Mouse (Mus musculus): Measurements from ENCODE around the gene Pde1c. TPM values are rescaled to one million over a fixed set of nuclear protein-coding genes. Genes with fewer than 3 reads are reported as not detected.

The Pde1c gene
- total and polyA plus RNA-seq, 2 experiments: 0.37 TPM; not detected in 1

DNA sequence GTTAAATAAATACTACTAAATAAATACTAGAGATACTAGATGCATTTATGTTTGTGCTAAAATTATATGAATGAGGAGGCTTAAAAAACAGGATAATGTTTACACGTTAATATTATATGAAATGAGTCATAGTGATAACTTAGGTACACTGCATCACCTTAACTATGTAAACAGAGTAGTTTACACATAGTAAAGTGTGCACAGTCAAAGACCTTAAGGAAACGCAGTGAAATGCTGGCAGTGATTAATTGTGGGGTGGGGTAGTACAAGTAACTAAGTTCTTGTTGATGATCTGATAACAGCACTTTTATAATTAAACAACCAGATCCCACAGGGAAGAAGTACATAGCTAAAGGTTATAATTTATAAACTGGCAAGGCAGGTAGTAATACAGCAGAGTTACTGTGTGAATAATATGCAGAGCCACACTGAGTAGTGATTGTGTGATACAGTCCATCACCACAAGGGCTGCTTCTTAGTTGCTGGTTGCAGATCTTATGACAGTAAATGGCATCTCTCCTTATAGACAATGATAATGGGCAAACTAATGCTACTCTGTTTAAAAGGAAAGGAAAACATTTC is 469.3 kb downstream of the Pde1c start:
- TF ChIP-seq POLR2A (IDR thresholded peaks at IDR 0.05; ENCODE audit: extremely low read depth, insufficient read depth, low read length) (no peak), CTCF (IDR thresholded peaks at IDR 0.05; ENCODE audit: low read depth, low read length) (no peak)
- Histone ChIP-seq H3K27me3 (ENCODE audit: control insufficient read depth, insufficient read depth, low read length) (no peaks in the 10 kb centered on the region), H3K9ac (ENCODE audit: low read depth, low read length) (no peak overlapping the region), H3K36me3 (ENCODE audit: control insufficient read depth, insufficient read depth, low read length) (no peaks in the 10 kb centered on the region), H3K27ac (replicated peaks; ENCODE audit: insufficient read depth, low read depth, low read length) (no peak overlapping the region), H3K79me2 (ENCODE audit: control insufficient read depth, insufficient read depth, low read length) (no peaks in the 10 kb centered on the region), H3K4me3 (ENCODE audit: insufficient read depth, low read depth, low read length) (no peak overlapping the region), H3K4me1 (ENCODE audit: control insufficient read depth, insufficient read depth, low read length) (no peaks in the 10 kb centered on the region)
- DNase-seq (ENCODE audit: extremely low read depth, low read depth, low spot score): no peak
- 64% methylated on average over 2 of the region's 2 CpGs for WGBS

DNA sequence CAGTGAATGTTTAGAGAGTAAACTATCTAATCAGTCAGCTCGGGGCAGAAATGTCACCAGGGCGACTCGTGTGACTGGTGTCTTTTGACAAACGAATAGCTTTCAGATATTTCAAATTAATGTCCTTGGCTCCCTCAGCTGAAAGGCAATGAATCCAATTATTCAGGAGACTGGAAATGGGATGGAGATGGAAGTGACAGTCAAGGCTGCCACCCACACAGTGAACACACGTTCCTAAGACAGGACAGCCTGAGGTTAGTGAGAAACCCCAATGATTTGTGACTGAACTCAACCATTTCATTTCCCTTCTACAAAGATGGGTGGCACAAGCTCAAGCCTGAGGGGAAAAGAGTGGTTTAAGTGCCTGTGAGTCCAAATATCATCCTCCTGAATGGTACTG is 470.5 kb downstream of the Pde1c start:
- TF ChIP-seq CTCF (IDR thresholded peaks at IDR 0.05; ENCODE audit: low read depth, low read length) (no peak), POLR2A (IDR thresholded peaks at IDR 0.05; ENCODE audit: extremely low read depth, insufficient read depth, low read length) (no peak)
- Histone ChIP-seq H3K27ac (replicated peaks; ENCODE audit: insufficient read depth, low read depth, low read length) (no peak overlapping the region), H3K4me1 (ENCODE audit: control insufficient read depth, insufficient read depth, low read length) (no peaks in the 10 kb centered on the region), H3K27me3 (ENCODE audit: control insufficient read depth, insufficient read depth, low read length) (no peaks in the 10 kb centered on the region), H3K4me3 (ENCODE audit: insufficient read depth, low read depth, low read length) (no peak overlapping the region), H3K9ac (ENCODE audit: low read depth, low read length) (no peak overlapping the region), H3K79me2 (ENCODE audit: control insufficient read depth, insufficient read depth, low read length) (no peaks in the 10 kb centered on the region), H3K36me3 (ENCODE audit: control insufficient read depth, insufficient read depth, low read length) (no peaks in the 10 kb centered on the region)
- 25% methylated on average over 5 of the region's 5 CpGs for WGBS
- no peak for DNase-seq (ENCODE audit: extremely low read depth, low read depth, low spot score)

DNA sequence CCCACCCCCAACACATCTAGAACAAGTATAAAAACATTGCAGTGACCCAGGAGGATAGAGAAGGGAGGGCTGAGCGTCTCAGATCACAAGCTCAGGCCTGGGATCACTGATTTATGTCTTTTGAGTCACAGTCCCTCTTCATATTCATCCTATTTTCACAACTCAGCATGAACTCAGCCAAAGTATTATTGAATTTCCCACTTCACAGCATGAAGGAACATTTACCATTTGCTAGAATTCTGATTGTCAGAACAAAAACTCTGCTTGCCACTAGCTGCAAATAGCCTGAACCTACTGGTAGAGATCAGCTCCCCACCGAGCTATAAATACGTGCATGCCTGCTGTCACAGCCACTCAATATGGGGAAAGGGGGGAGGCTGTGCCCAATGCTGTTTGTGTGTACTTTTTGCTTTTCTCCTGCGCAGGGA is 492.5 kb downstream of the Pde1c start:
- 71% methylated on average over 4 of the region's 4 CpGs for WGBS
- TF ChIP-seq POLR2A (IDR thresholded peaks at IDR 0.05; ENCODE audit: extremely low read depth, insufficient read depth, low read length) (no peak), CTCF (IDR thresholded peaks at IDR 0.05; ENCODE audit: low read depth, low read length) (no peak)
- no peak for DNase-seq (ENCODE audit: extremely low read depth, low read depth, low spot score)
- Histone ChIP-seq H3K27me3 (ENCODE audit: control insufficient read depth, insufficient read depth, low read length) (no peaks in the 10 kb centered on the region), H3K27ac (replicated peaks; ENCODE audit: insufficient read depth, low read depth, low read length) (no peak overlapping the region), H3K4me3 (ENCODE audit: insufficient read depth, low read depth, low read length) (no peak overlapping the region), H3K36me3 (ENCODE audit: control insufficient read depth, insufficient read depth, low read length) (no peaks in the 10 kb centered on the region), H3K9ac (ENCODE audit: low read depth, low read length) (no peak overlapping the region), H3K4me1 (ENCODE audit: control insufficient read depth, insufficient read depth, low read length) (no peaks in the 10 kb centered on the region), H3K79me2 (ENCODE audit: control insufficient read depth, insufficient read depth, low read length) (no peaks in the 10 kb centered on the region)

DNA sequence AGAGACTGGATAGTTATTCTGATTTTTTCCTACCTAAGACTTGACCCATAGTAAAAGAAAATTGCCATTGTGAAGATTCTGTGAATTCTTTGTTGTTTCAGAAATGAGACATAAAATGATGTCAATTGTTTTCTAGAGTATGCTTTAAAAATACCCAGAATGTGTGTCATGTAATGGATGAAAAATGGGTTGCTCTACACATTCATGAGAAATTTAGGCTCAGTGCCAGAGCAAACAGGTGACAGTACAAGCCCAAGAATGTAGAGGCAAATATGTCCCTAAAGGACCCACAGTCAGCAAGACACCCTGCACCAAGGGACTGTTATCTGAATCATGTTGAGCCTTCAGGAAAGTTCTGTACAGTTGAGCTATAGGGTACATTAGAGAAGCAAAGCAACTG is 500.4 kb downstream of the Pde1c start:
- Histone ChIP-seq H3K4me3 (ENCODE audit: insufficient read depth, low read depth, low read length) (no peak overlapping the region), H3K27ac (replicated peaks; ENCODE audit: insufficient read depth, low read depth, low read length) (no peak overlapping the region), H3K36me3 (ENCODE audit: control insufficient read depth, insufficient read depth, low read length) (no peaks in the 10 kb centered on the region), H3K27me3 (ENCODE audit: control insufficient read depth, insufficient read depth, low read length) (no peaks in the 10 kb centered on the region), H3K79me2 (ENCODE audit: control insufficient read depth, insufficient read depth, low read length) (no peaks in the 10 kb centered on the region), H3K9ac (ENCODE audit: low read depth, low read length) (no peak overlapping the region), H3K4me1 (ENCODE audit: control insufficient read depth, insufficient read depth, low read length) (no peaks in the 10 kb centered on the region)
- no peak for DNase-seq (ENCODE audit: extremely low read depth, low read depth, low spot score)
- TF ChIP-seq CTCF (IDR thresholded peaks at IDR 0.05; ENCODE audit: low read depth, low read length) (no peak), POLR2A (IDR thresholded peaks at IDR 0.05; ENCODE audit: extremely low read depth, insufficient read depth, low read length) (no peak)

DNA sequence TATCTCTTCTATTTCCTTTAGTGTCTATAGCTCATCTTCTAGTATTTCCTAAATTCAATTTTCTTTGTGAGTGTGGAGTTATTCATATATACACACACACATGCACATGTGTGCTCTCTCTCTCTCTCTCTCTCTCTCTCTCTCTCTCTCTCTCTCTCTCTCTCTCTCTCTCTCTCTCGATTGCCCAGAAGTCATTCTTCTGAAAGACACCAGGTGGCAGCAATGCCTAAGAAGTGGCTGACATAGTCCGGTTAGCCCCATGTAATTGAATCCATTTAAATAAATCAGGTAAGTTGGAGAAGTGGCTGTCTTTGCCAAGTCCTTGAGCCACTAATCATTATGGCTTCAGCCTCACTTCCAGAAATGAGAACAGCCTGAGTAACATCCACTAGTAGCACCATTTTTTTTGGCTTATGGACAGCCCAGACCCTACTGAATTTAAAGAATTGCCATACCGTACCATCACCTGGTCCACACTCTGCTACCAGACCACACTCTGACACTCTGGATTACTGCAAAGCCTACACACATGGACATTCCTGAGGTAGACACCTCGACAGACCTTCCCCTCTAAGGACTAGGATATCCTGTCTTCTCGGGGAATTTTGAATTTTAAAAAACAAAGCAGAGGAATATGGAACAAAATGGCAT is 502.1 kb downstream of the Pde1c start:
- no peaks in the 10 kb centered on the region for H3K36me3 ChIP-seq (ENCODE audit: control insufficient read depth, insufficient read depth, low read length)
- no peak for TF ChIP-seq CTCF (IDR thresholded peaks at IDR 0.05; ENCODE audit: low read depth, low read length)
- no peaks in the 10 kb centered on the region for H3K27me3 ChIP-seq (ENCODE audit: control insufficient read depth, insufficient read depth, low read length)
- no peaks in the 10 kb centered on the region for H3K79me2 ChIP-seq (ENCODE audit: control insufficient read depth, insufficient read depth, low read length)
- WGBS: 39% methylated on average over 5 of the region's 5 CpGs
- no peak overlapping the region for H3K4me3 ChIP-seq (ENCODE audit: insufficient read depth, low read depth, low read length)
- H3K4me1 ChIP-seq (ENCODE audit: control insufficient read depth, insufficient read depth, low read length): no peaks in the 10 kb centered on the region
- no peak overlapping the region for H3K9ac ChIP-seq (ENCODE audit: low read depth, low read length)
- peak; percentile 48 for DNase-seq (ENCODE audit: extremely low read depth, low read depth, low spot score)
- no peak overlapping the region for H3K27ac ChIP-seq (replicated peaks; ENCODE audit: insufficient read depth, low read depth, low read length)

DNA sequence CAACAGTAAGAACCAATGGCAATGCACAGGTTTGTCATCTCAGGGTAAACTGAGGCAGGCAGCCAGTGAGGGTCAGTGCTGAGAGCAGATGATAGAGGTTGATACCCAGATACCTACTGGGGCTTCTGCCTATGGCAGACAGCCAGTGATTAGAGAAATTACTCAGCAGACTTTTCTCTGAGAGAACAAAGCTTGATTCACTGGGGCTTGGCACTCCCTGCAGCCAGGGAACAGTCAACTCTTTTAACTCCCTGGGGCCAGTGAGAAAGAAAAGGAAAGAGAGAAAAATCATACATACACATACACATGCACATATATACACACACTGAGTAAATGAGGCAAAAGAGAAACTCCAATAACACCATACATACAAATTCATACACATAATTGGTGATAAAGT is 505.2 kb downstream of the Pde1c start:
- Histone ChIP-seq H3K79me2 (ENCODE audit: control insufficient read depth, insufficient read depth, low read length) (no peaks in the 10 kb centered on the region), H3K27me3 (ENCODE audit: control insufficient read depth, insufficient read depth, low read length) (no peaks in the 10 kb centered on the region), H3K4me3 (ENCODE audit: insufficient read depth, low read depth, low read length) (no peak overlapping the region), H3K27ac (replicated peaks; ENCODE audit: insufficient read depth, low read depth, low read length) (no peak overlapping the region), H3K36me3 (ENCODE audit: control insufficient read depth, insufficient read depth, low read length) (no peaks in the 10 kb centered on the region), H3K9ac (ENCODE audit: low read depth, low read length) (no peak overlapping the region), H3K4me1 (ENCODE audit: control insufficient read depth, insufficient read depth, low read length) (no peaks in the 10 kb centered on the region)
- TF ChIP-seq POLR2A (IDR thresholded peaks at IDR 0.05; ENCODE audit: extremely low read depth, insufficient read depth, low read length) (no peak), CTCF (IDR thresholded peaks at IDR 0.05; ENCODE audit: low read depth, low read length) (no peak)
- DNase-seq (ENCODE audit: extremely low read depth, low read depth, low spot score): no peak
